Mouse (Mus musculus) adrenal gland, adult (tissue): ENCODE measurements around the gene Lamc1.
"Not testable (repeated sequence)": the region's sequence is repeated elsewhere in the genome, so short reads cannot be mapped to it uniquely, and the experiment has no call there.

Experiments
- DNase-seq, 2 experiments: peaks; one replicate each; pipeline ENCODE4 v3.0.0; 2022 to 2023; ENCODE audit warnings: low spot score in 1 of 2; ENCODE audit not compliant: inconsistent age in 2 of 2

Lamc1 gene

GRCm38 (mm10) chr1:153305249-153305648 lies 27.3 kb downstream of the Lamc1 start:
- DNase-seq: peak; percentile 28 to 47

DNA sequence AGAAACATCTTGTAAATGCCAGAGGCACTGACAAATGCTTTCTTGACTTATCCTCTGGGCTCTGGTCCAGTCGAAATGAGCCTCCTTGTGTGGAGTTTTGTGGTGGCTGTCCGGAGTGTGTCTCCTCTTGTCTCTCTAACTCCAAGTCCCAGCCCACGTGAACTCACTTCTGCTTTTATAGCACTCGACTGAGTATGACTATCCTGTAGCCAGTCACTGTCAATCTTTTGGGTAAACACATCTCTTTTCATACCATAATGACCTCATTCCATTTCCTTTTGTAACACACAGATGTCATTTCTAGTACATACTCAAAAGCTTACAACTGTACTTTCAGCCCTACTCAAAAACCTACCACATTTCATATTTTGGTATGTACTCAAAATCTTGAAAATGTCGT lies 33.1 kb downstream of the Lamc1 start:
- not testable (repeated sequence) for DNase-seq

GRCm38 (mm10) chr1:153297774-153298363 lies 34.7 kb downstream of the Lamc1 start:
- DNase-seq: not testable (repeated sequence)

DNA sequence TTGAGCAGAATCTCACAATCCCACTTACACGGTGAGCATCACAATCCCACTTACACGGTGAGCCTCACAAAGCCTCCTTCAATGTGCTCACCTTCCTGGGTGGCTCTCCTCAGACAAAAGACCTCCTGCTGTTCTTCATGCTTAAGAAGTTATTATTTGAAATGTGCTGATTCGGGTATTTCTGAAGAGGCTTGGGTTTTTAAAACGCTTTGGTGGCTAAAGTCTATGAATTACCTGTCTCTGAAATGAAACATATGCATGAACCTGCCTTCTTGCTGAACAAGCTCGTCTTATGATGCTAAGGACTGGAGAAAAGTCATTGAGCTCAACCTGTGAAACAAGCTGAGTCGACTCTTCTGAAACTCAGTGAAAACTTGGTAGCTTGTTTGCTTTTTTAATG lies 36.6 kb downstream of the Lamc1 start:
- no peak for DNase-seq

DNA sequence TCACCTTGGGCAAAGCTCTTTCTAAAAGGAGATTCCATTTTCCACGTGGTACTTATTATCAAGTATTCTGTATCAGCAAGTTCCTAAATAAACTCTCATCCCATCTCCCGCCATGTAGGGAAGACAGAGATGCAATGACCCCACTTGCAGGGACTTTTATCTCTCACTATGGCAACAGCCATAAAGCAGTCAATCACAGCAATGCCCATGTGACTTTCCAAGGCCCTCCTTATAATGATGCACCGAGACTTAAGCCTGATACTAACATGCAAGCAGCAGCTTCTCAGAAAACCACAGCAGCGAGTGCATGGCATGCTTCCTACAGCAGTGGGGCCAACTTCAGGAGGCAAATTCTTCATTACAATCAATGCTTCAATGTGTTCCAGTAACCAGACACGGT lies 39.7 kb downstream of the Lamc1 start:
- DNase-seq: peak in 1 of 2 experiments; percentile 49

- DNase-seq: peak; percentile 71 to 81
Measured at GRCm38 (mm10) chr1:153292202-153292601, 40.4 kb downstream of the Lamc1 start.

DNA sequence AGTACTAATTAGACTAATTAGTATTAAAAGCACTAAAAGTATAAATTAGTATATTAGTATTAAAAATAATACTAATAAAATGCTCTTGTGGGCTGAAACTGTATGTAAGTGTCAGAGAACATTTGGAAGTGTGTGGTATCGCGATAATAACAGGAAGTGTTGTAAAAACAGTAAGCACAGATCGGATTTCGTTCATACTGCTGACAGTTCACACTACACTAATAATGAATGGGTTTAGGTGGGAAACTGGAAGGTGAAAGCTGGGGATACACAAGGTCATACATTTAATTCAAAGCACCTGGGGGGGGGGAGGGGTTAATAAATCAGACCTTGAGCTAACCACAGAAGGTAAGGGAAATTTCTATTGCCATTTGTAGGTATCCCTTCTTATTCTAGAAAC lies 41.2 kb downstream of the Lamc1 start:
- no peak for DNase-seq

DNA sequence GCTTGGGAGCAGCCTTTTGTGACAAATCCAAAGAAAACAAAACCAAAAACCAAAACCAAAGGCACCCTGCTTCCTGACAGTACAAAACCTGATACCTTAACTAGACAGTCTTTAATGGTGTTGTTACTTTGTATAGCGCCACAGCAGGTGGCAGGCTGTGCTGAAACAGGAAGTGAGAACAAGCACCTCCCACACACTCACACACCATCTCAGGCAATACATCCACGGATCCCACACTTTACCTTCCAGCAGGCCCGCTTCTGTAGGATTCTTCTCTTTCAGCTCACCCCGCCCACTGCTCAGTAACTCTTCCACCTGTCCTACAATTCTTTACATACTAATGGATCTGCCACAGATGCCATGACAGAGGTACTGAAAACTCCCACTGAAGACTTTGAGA lies 44.6 kb downstream of the Lamc1 start:
- no peak for DNase-seq

DNA sequence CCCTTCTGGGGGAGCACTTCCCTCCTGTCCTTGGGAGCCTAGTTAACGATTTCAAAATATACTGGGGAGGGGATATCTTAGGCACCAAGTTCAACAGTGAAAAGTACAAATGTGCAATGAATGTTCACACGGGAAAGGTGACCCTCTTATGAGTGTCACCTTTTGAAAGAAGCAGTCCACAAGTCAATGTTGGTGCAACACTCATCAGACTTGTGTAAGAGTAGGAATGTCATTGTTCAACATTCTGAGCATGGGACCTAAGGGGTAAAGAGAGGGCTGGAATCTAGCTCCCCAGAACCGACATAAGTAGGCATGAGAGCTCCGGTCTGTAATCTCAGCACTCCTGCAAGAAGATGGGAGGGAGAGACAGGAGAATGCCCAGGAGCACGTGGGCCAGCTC lies 45.1 kb downstream of the Lamc1 start:
- no peak for DNase-seq

DNA sequence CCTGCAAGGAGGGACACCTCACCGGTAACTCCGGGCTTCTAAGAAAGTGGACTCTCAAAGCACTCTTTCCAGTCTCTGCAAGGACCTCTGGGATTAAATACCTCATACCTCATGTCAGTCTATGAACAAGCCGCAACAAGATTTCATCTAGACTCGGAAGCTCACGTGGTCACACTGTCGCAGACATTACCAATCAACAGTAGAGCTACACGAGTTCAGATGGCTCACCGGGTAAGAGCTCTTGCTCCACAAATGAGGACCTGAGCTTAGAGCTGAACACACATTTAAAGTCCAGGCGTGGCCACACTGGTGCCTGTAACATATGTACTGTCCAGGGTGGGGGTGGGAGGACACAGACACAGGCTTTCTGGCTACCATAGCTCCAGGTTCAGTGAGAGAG lies 46.4 kb downstream of the Lamc1 start:
- DNase-seq: no peak

DNA sequence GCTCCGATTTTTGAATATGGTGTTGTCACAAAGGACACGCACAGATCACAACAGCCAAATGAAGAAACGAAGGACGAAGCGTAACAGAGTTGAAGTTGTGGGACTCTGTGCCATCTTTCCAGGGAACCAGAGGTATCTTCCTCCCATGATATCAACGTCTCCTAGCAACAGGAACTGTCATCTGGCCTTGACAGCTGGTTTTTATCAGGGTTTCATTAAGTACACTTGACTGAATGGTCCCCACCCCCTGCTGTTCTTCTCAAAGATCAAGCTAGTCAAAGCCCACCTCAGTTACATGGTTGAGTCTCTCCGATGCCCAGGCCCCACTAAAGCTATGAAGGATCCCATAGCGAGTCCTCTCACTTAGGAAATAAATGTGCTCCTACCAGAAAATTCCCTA lies 47.4 kb downstream of the Lamc1 start:
- DNase-seq: no peak

- no peak for DNase-seq
Measured at GRCm38 (mm10) chr1:153282342-153282975, 50.1 kb downstream of the Lamc1 start.

DNA sequence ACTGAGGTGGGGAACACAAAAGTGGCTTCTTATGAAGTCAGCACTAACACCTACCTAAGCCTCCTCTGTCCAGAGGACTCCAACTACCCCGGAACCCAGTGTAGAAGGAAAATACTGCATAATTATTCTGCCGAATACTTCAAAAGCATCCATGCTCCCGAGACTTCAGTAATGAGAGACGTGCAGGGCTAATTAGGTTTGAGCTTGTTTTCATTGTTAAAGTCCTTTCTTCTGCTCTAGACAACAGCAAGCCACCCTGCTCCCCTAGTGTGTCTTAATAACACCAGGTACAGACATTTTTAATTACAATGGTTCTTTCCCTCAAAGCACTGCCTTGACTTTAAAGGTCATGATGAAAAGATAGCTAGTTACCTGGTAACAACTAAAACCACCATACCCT lies 51.1 kb downstream of the Lamc1 start:
- no peak for DNase-seq

GRCm38 (mm10) chr1:153280411-153280810 lies 52.2 kb downstream of the Lamc1 start:
- no peak for DNase-seq

- DNase-seq: no peak
Measured at GRCm38 (mm10) chr1:153278028-153278613, 54.5 kb downstream of the Lamc1 start.

DNA sequence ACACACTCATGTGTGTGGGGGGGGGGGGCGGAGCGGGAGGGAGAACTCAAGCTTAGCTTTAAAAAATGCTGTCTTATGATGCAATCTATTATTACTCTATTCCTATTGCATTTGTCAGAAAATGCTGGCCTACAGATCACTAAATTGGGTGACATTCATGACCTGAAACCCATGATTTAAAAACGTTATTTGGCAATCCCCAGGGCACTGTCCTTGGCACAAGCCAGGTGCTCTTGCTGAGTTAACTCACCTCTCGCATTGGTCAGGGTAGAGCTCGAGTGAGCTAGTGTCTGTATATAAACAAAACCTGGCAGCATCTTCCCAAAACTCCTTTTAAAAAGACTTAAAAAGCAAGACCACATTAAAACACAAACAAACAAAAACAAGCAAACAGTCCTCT lies 57.1 kb downstream of the Lamc1 start:
- DNase-seq: peak in 1 of 2 experiments; percentile 71

DNA sequence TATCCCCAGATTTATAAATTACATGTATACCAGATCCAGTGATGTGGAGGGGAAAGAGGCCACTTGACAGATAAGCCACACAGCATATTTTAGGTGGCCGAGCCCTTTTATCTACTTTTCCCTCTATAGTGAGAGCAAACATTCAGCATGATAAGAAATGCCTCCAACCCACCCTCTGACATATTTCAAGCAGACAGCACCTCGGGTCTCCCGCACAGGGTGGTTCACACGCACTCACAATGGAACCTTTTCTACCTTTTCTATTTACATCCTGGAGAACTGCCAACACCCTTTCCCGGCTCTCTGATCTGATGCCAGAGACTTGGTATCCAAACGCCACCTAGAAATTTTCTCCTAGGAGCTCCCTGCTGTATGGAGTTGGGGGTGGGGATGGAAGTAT lies 58.0 kb downstream of the Lamc1 start:
- peak in 1 of 2 experiments; percentile 70 for DNase-seq

DNA sequence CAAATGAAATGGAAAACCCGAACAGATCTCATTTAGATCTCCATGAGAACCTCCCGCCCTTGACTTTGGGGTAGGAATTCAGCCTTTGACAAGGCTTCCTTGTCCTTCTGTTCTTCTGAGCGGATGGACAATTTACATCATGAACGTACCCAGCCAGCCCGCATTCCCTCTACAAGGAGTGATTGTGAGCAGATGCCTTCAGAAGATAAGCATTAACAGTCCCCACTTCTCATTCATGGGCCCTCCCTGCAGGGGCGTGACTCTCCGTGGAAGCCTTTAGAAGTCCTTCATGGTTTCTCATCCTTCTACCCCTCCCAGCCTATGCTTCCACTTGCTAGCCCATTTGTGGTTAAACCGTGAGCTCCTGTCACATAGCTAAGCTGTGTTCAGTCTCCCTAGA lies 58.9 kb downstream of the Lamc1 start:
- DNase-seq: no peak

- DNase-seq: no peak
Measured at GRCm38 (mm10) chr1:153270827-153271226, 61.8 kb downstream of the Lamc1 start.

- DNase-seq: no peak
Measured at GRCm38 (mm10) chr1:153269681-153270080, 62.9 kb downstream of the Lamc1 start.

- DNase-seq: no peak
Measured at GRCm38 (mm10) chr1:153268806-153269309, 63.7 kb downstream of the Lamc1 start.

- DNase-seq: no peak
Measured at GRCm38 (mm10) chr1:153268306-153268705, 64.3 kb downstream of the Lamc1 start.
